Mouse (Mus musculus): ENCODE measurements around the gene Dedd2.

GRCm38 (mm10) chr7:25214172-25214571, 6.2 kb downstream of the Dedd2 start:
- no peak for TF ChIP-seq CTCF (IDR thresholded peaks at IDR 0.05; ENCODE audit: insufficient read depth, low read length)
- TF ChIP-seq POLR2A (IDR thresholded peaks at IDR 0.05; ENCODE audit: borderline replicate concordance, extremely low read depth, low read depth, low read length), result no peak

Data from lung, adult 2 months (tissue).